Mouse (Mus musculus) stomach, embryonic 14.5 days (tissue): ENCODE results near the gene Lhfp. TPM values are rescaled to one million over a fixed set of nuclear protein-coding genes. Genes with fewer than 3 reads are reported as not detected.

Experiments used
- ATAC-seq: fragments of 200-750 bp; cut with Nextera tagmentation; 2 replicates; pipeline ENCODE4 v1.8.0; 2017; ENCODE audit warnings: low read depth, moderate TSS enrichment; ENCODE audit not compliant: insufficient number of reproducible peaks, insufficient read depth, low FRiP score
- H3K27ac ChIP-seq: fragments of 300-500 bp; sonication (generic); 2 replicates; pipeline ENCODE4 v1.5.1; 2014; ENCODE audit warnings: mild to moderate bottlenecking, low read length, moderate library complexity, mixed read lengths
- H3K27me3 ChIP-seq: fragments of 300-500 bp; sonication (generic); 2 replicates; pipeline ENCODE4 v1.6.1; 2014; ENCODE audit warnings: low read length, control low read depth, mixed read lengths; ENCODE audit not compliant: control insufficient read depth, insufficient read depth
- H3K36me3 ChIP-seq: fragments of 300-500 bp; sonication (generic); 2 replicates; pipeline ENCODE4 v1.6.1; 2014; ENCODE audit warnings: mild to moderate bottlenecking, control low read depth, low read length, moderate library complexity, mixed read lengths; ENCODE audit not compliant: control insufficient read depth, insufficient read depth
- H3K4me1 ChIP-seq: fragments of 300-500 bp; sonication (generic); 2 replicates; pipeline ENCODE4 v1.6.1; 2014; ENCODE audit warnings: low read length, control low read depth, mixed read lengths; ENCODE audit not compliant: control insufficient read depth, insufficient read depth
- H3K4me2 ChIP-seq: fragments of 300-500 bp; sonication (generic); replicated peaks from 2 replicates; pipeline ENCODE4 v1.6.1; 2014; ENCODE audit warnings: low read depth, low read length, control low read depth
- H3K4me3 ChIP-seq: fragments of 300-500 bp; sonication (generic); 2 replicates; pipeline ENCODE4 v1.5.1; 2014; ENCODE audit warnings: low read depth, low read length, control low read depth
- H3K9ac ChIP-seq: fragments of 300-500 bp; sonication (generic); replicated peaks from 2 replicates; pipeline ENCODE4 v1.6.1; 2014; ENCODE audit warnings: low read depth, mild to moderate bottlenecking, control low read depth, low read length, moderate library complexity, mixed read lengths
- H3K9me3 ChIP-seq: fragments of 300-500 bp; sonication (generic); 2 replicates; pipeline ENCODE4 v1.6.1; 2016; ENCODE audit warnings: low read depth, low read length, control low read depth; ENCODE audit not compliant: control insufficient read depth
- WGBS: fragments of 180-500 bp; shearing (Covaris S2); extraction: QIAGEN DNeasy Blood & Tissue Kit; methylation state at CpG from one replicate; pipeline ENCODE4 v1.1.7; 2014; 5-methylcytosine and 5-hydroxymethylcytosine counted together
- polyA plus RNA-seq: library from polyadenylated mRNA; unstranded; fragments of >200 nt; fragmentation: Nextera tagmentation; extraction: Ambion mirVana; gene quantifications from 2 replicates; pipeline ENCODE4 v1.2.1, GENCODE M21; 2014

The Lhfp gene
- polyA plus RNA-seq, 1 experiment from 2014 or later = 48.0 TPM

- Histone ChIP-seq H3K27ac (peak overlapping the region; percentile 62), H3K4me2 (no peak overlapping the region), H3K4me1 (0 out of 2 replicates have a peak, but pooled peaks cover 6% of the 10 kb centered on the region), H3K4me3 (no peak overlapping the region), H3K36me3 (no peaks in the 10 kb centered on the region), H3K9ac (no peak overlapping the region), H3K27me3 (no peaks in the 10 kb centered on the region), H3K9me3 (no peaks in the 10 kb centered on the region)
- no peak for ATAC-seq
- 54% methylated on average over 10 of the region's 10 CpGs for WGBS
Measured at GRCm38 (mm10) chr3:53210691-53211526, 169.6 kb downstream of the Lhfp start.

- Histone ChIP-seq H3K9me3 (no peaks in the 10 kb centered on the region), H3K4me3 (no peak overlapping the region), H3K4me2 (no peak overlapping the region), H3K27me3 (no peaks in the 10 kb centered on the region), H3K27ac (no peak overlapping the region), H3K4me1 (0 out of 2 replicates have a peak, but pooled peaks cover 6% of the 10 kb centered on the region), H3K36me3 (no peaks in the 10 kb centered on the region), H3K9ac (no peak overlapping the region)
- no peak for ATAC-seq
- WGBS = 86% methylated on average over 2 of the region's 2 CpGs
Measured at GRCm38 (mm10) chr3:53212599-53212998, 171.3 kb downstream of the Lhfp start.

GRCm38 (mm10) chr3:53213346-53213745 is 172.0 kb downstream of the Lhfp start:
- Histone ChIP-seq H3K9ac (no peak overlapping the region), H3K4me2 (no peak overlapping the region), H3K27me3 (no peaks in the 10 kb centered on the region), H3K27ac (no peak overlapping the region), H3K9me3 (no peaks in the 10 kb centered on the region), H3K4me1 (0 out of 2 replicates have a peak, but pooled peaks cover 6% of the 10 kb centered on the region), H3K4me3 (no peak overlapping the region), H3K36me3 (no peaks in the 10 kb centered on the region)
- WGBS = 89% methylated on average over 3 of the region's 3 CpGs
- ATAC-seq = no peak

GRCm38 (mm10) chr3:53213746-53214271 is 172.5 kb downstream of the Lhfp start:
- no peak for ATAC-seq
- 64% methylated on average over 7 of the region's 7 CpGs for WGBS

GRCm38 (mm10) chr3:53214386-53214785 is 173.1 kb downstream of the Lhfp start:
- 78% methylated on average over 4 of the region's 4 CpGs for WGBS
- ATAC-seq = no peak
- no peak overlapping the region for H3K27ac ChIP-seq
- no peaks in the 10 kb centered on the region for H3K36me3 ChIP-seq
- 0 out of 2 replicates have a peak, but pooled peaks cover 5% of the 10 kb centered on the region for H3K4me1 ChIP-seq
- no peak overlapping the region for H3K4me3 ChIP-seq
- H3K9ac ChIP-seq = no peak overlapping the region
- no peaks in the 10 kb centered on the region for H3K27me3 ChIP-seq
- H3K9me3 ChIP-seq = no peaks in the 10 kb centered on the region
- H3K4me2 ChIP-seq = no peak overlapping the region

More at GRCm38 (mm10) chr3:53213746-53214271, 172.5 kb downstream of the Lhfp start:
- H3K4me3 ChIP-seq = no peak overlapping the region
- H3K27ac ChIP-seq = no peak overlapping the region
- 0 out of 2 replicates have a peak, but pooled peaks cover 6% of the 10 kb centered on the region for H3K4me1 ChIP-seq
- no peaks in the 10 kb centered on the region for H3K9me3 ChIP-seq
- H3K36me3 ChIP-seq = no peaks in the 10 kb centered on the region
- H3K4me2 ChIP-seq = no peak overlapping the region
- H3K27me3 ChIP-seq = no peaks in the 10 kb centered on the region
- H3K9ac ChIP-seq = no peak overlapping the region

GRCm38 (mm10) chr3:53217697-53218096 is 176.4 kb downstream of the Lhfp start:
- 61% methylated on average over 5 of the region's 5 CpGs for WGBS
- ATAC-seq = no peak
- no peak overlapping the region for H3K9ac ChIP-seq
- H3K36me3 ChIP-seq = no peaks in the 10 kb centered on the region
- H3K4me2 ChIP-seq = no peak overlapping the region
- no peaks in the 10 kb centered on the region for H3K4me1 ChIP-seq
- H3K27me3 ChIP-seq = no peaks in the 10 kb centered on the region
- H3K27ac ChIP-seq = no peak overlapping the region
- H3K4me3 ChIP-seq = no peak overlapping the region
- no peaks in the 10 kb centered on the region for H3K9me3 ChIP-seq

- no peak overlapping the region for H3K27ac ChIP-seq
- ATAC-seq = no peak
- H3K27me3 ChIP-seq = no peaks in the 10 kb centered on the region
- H3K9ac ChIP-seq = no peak overlapping the region
- no peak overlapping the region for H3K4me2 ChIP-seq
- WGBS = 57% methylated on average over 5 of the region's 5 CpGs
- no peaks in the 10 kb centered on the region for H3K9me3 ChIP-seq
- no peak overlapping the region for H3K4me3 ChIP-seq
- no peaks in the 10 kb centered on the region for H3K36me3 ChIP-seq
- H3K4me1 ChIP-seq = peaks cover 7% of the 10 kb centered on the region; the same call in 1 of the 2 replicates
Measured at GRCm38 (mm10) chr3:53221531-53222272, 180.4 kb downstream of the Lhfp start.

GRCm38 (mm10) chr3:53224141-53224540 is 182.8 kb downstream of the Lhfp start:
- no peak overlapping the region for H3K4me2 ChIP-seq
- H3K4me3 ChIP-seq = no peak overlapping the region
- no peak overlapping the region for H3K9ac ChIP-seq
- H3K4me1 ChIP-seq = peaks cover 7% of the 10 kb centered on the region; the same call in 1 of the 2 replicates
- no peaks in the 10 kb centered on the region for H3K27me3 ChIP-seq
- no peak overlapping the region for H3K27ac ChIP-seq
- no peak for ATAC-seq
- no peaks in the 10 kb centered on the region for H3K9me3 ChIP-seq
- 86% methylated on average over 5 of the region's 5 CpGs for WGBS
- no peaks in the 10 kb centered on the region for H3K36me3 ChIP-seq
